Mouse (Mus musculus): Measurements from ENCODE around the gene Dusp5. TPM values are rescaled to one million over a fixed set of nuclear protein-coding genes. Genes with fewer than 3 reads are reported as not detected.

The Dusp5 gene
- 1.7 and 2.7 TPM in 2 replicates for polyA plus RNA-seq (2016; fragmentation: Nextera tagmentation; extraction: Ambion mirVana)

DNA sequence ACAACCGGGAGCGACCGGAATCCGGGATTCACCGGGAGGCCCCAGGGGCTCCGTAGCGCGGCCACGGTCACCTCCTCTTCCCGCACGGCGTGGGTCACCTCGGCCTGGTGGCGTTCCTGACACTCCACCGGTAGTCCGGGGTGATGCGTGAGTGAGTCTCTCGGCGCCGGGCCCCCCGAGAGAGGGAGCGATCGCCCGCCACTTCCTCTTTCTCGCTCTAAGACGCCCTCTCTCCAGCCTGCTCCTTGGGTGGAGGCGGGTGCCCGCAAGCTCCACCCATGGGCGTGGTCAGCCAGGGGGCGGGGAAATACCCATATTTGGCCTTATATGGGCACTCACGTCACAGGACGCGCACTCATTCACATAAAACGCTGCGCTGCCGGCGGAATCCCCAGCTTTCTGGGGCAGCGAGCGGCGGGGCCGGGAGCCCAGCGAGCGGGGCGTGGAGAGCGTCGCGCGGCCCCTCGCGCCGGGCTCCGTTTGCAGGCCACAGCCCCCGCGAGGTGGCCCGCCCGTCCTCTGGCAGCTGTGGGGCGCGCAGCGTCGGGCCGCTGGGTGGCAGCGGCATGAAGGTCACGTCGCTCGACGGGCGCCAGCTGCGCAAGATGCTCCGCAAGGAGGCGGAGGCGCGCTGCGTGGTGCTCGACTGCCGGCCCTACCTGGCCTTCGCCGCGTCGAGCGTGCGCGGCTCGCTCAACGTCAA lies at the start of gene Dusp5:
Dusp5 (plus strand) TSS at position 358 of the 703 bp plus-strand sequence.
- under 1% methylated on average over 84 of the region's 84 CpGs for WGBS
- ATAC-seq (ENCODE audit: low FRiP score, low read depth): peak; percentile 94
- Histone ChIP-seq H3K4me1 (peaks cover 19% of the 10 kb centered on the region), H3K4me2 (replicated peaks) (peak within 1 kb of the TSS; percentile 88), H3K9ac (replicated peaks) (peak within 1 kb of the TSS; percentile 70), H3K27me3 (peaks cover 49% of the 10 kb centered on the region), H3K4me3 (peak within 1 kb of the TSS; percentile 66), H3K27ac (replicated peaks) (peak within 1 kb of the TSS; percentile 61), H3K36me3 (no peaks in the 10 kb centered on the region), H3K9me3 (no peaks in the 10 kb centered on the region)

DNA sequence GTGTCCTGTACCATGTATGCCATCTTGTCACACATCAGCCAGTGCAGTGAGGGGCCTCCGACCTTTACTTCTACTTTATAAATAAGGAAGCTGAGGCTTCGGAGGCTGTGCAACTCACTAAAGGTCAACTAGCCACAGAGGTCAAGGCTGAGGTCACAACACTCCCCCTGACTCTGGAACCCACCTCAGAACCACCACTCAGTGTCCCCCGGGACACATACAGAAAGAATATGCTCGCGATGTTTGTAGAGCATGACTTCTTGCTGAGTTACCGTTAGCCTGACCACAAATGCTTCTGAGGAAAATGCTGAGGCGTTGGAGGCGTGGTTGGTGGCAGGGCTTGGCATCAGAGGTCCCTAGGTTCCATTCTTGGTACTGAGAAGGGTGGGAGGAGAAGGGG lies 49.3 kb upstream of the Dusp5 start:
- Histone ChIP-seq H3K4me3 (no peak overlapping the region), H3K36me3 (no peaks in the 10 kb centered on the region), H3K27me3 (no peaks in the 10 kb centered on the region), H3K9me3 (no peaks in the 10 kb centered on the region), H3K27ac (replicated peaks) (no peak overlapping the region), H3K4me2 (replicated peaks) (no peak overlapping the region), H3K4me1 (no peaks in the 10 kb centered on the region), H3K9ac (replicated peaks) (no peak overlapping the region)
- no peak for ATAC-seq (ENCODE audit: low FRiP score, low read depth)
- WGBS: 84% methylated on average over 8 of the region's 8 CpGs

DNA sequence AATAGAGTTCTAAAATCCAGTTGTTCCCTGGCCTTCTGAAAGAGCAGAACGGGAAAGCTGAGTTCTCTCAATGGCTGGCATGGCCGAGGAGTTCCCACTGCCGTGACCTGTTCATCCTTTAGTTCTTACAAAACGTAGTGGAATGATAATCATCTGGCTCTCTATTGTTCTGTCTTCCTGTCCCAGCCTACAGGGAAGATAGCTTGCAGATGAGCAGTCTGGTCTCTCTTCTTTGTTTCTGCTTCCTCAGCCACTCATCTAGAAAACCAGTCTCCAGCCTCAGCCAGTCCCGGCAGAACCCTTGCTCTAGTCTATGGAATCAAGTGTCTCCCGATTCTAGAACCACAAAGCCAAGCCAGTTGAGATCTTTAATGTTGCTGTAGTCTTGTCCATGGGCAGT lies 46.8 kb upstream of the Dusp5 start:
- Histone ChIP-seq H3K9me3 (no peaks in the 10 kb centered on the region), H3K27ac (replicated peaks) (no peak overlapping the region), H3K4me1 (no peaks in the 10 kb centered on the region), H3K4me2 (replicated peaks) (no peak overlapping the region), H3K27me3 (no peaks in the 10 kb centered on the region), H3K9ac (replicated peaks) (no peak overlapping the region), H3K4me3 (no peak overlapping the region), H3K36me3 (no peaks in the 10 kb centered on the region)
- no peak for ATAC-seq (ENCODE audit: low FRiP score, low read depth)
- WGBS: 55% methylated on average over 6 of the region's 6 CpGs

DNA sequence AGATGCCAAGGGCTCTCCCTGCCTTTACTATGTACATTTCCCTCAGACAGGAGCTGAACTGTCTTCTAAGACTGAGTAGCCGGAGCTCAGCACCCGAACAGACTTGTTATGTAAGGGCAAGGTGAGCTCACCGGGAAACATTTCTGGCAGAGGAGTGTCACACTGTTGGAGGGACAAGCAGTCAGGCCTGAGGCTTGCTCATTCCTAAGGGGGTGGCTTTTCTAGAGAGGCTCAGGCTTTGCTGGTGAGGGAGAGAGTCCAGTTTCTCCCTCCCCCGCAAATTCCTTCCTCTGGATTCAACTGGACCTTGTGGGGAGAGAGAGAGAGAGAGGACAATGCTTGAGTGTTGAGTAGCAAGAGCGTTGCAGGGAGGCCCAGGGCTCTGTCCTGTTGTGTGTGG lies 46.4 kb upstream of the Dusp5 start:
- H3K4me2 ChIP-seq (replicated peaks): no peak overlapping the region
- no peaks in the 10 kb centered on the region for H3K27me3 ChIP-seq
- H3K36me3 ChIP-seq: no peaks in the 10 kb centered on the region
- 80% methylated on average over 5 of the region's 5 CpGs for WGBS
- no peaks in the 10 kb centered on the region for H3K4me1 ChIP-seq
- H3K9ac ChIP-seq (replicated peaks): no peak overlapping the region
- ATAC-seq (ENCODE audit: low FRiP score, low read depth): no peak
- H3K4me3 ChIP-seq: no peak overlapping the region
- H3K27ac ChIP-seq (replicated peaks): no peak overlapping the region
- H3K9me3 ChIP-seq: no peaks in the 10 kb centered on the region

DNA sequence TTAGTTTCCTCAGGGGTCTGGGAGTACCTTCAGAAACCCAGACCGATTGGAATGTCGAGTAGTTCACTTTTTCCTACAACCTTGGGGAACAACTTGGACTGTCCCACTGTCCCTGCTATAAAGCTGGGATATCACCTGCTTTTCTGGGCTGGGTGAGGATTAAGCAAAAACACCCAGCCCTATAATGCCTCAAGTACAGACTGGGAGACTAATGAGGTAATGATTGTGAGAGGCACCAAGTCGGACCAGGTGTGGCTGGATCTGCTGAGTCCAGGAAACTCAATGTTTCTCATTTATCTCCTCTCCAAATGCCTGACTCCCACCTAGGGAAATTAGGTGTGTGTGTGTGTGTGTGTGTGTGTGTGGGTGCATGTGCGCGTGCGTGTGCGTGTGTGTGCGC lies 44.9 kb upstream of the Dusp5 start:
- Histone ChIP-seq H3K27ac (replicated peaks) (no peak overlapping the region), H3K4me2 (replicated peaks) (no peak overlapping the region), H3K4me1 (no peaks in the 10 kb centered on the region), H3K9ac (replicated peaks) (no peak overlapping the region), H3K27me3 (no peaks in the 10 kb centered on the region), H3K36me3 (no peaks in the 10 kb centered on the region), H3K9me3 (no peaks in the 10 kb centered on the region), H3K4me3 (no peak overlapping the region)
- ATAC-seq (ENCODE audit: low FRiP score, low read depth): no peak
- 94% methylated on average over 8 of the region's 8 CpGs for WGBS

DNA sequence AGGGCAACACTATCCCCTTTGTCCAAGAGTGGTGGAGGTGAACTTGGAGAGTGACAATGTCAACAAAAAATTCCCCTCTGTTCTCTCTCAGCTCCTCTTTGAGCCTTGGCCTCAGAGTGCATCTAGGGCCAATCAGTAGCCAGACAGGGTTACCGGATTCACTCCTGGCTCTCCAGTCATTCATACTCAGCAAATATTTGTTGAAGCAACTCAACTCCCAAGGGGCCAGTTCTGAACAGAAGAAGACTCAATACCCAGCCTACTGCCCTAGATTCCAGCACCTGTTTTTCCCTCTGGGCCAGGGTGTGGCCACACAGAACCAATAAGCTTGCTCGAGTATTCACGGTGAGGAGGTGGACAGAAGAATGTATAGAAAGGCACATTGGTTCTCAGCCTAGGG lies 44.0 kb upstream of the Dusp5 start:
- no peak overlapping the region for H3K9ac ChIP-seq (replicated peaks)
- no peak overlapping the region for H3K27ac ChIP-seq (replicated peaks)
- no peaks in the 10 kb centered on the region for H3K36me3 ChIP-seq
- H3K4me3 ChIP-seq: no peak overlapping the region
- H3K9me3 ChIP-seq: no peaks in the 10 kb centered on the region
- H3K27me3 ChIP-seq: no peaks in the 10 kb centered on the region
- ATAC-seq (ENCODE audit: low FRiP score, low read depth): no peak
- H3K4me1 ChIP-seq: no peaks in the 10 kb centered on the region
- no peak overlapping the region for H3K4me2 ChIP-seq (replicated peaks)
- 90% methylated on average over 3 of the region's 3 CpGs for WGBS

DNA sequence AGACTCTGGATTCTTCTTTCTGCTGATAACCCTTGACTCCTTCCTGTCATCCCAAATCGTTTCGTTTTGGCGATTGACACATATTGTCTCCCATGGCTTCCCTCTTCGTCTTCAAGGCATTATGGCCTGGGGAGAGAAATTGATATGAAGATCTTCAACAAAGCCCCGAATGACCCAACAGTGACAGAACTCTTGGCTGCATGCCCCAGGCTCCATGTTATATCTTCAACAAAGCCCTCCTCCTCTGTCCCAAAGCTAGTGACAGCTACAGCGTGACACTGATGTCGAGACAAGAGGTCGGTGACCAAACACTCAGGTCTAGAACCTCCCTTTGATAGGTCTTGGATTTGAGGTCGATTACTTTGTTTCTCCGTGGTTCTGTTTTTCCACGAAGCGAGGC lies 39.7 kb upstream of the Dusp5 start:
- Histone ChIP-seq H3K9me3 (no peaks in the 10 kb centered on the region), H3K36me3 (no peaks in the 10 kb centered on the region), H3K9ac (replicated peaks) (no peak overlapping the region), H3K27me3 (no peaks in the 10 kb centered on the region), H3K4me3 (no peak overlapping the region), H3K4me2 (replicated peaks) (no peak overlapping the region), H3K4me1 (no peaks in the 10 kb centered on the region), H3K27ac (replicated peaks) (no peak overlapping the region)
- no peak for ATAC-seq (ENCODE audit: low FRiP score, low read depth)
- WGBS: 86% methylated on average over 12 of the region's 12 CpGs

DNA sequence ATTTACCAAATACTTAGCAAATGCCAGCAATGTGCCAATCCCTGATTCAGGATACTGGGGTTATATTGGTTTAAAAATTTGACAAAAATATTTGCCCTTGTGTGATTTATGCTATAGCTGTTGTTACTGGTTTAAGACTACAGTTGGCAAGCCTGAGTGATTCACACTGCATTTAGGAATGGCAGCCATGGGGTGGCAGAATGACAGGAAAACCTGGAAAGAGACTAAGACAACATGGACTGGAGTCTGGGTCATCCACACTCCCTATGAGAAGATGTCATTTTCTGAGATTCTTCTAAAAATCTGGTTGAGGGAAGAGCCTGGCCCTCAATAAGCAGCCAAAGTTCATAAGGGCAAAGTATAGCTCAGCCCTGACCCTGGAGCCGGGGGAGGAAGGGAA lies 39.0 kb upstream of the Dusp5 start:
- no peaks in the 10 kb centered on the region for H3K4me1 ChIP-seq
- no peak overlapping the region for H3K4me2 ChIP-seq (replicated peaks)
- H3K27me3 ChIP-seq: no peaks in the 10 kb centered on the region
- H3K9me3 ChIP-seq: no peaks in the 10 kb centered on the region
- H3K4me3 ChIP-seq: no peak overlapping the region
- no peaks in the 10 kb centered on the region for H3K36me3 ChIP-seq
- no peak overlapping the region for H3K9ac ChIP-seq (replicated peaks)
- 72% methylated on average over 1 of the region's 1 CpGs for WGBS
- no peak overlapping the region for H3K27ac ChIP-seq (replicated peaks)
- ATAC-seq (ENCODE audit: low FRiP score, low read depth): no peak

DNA sequence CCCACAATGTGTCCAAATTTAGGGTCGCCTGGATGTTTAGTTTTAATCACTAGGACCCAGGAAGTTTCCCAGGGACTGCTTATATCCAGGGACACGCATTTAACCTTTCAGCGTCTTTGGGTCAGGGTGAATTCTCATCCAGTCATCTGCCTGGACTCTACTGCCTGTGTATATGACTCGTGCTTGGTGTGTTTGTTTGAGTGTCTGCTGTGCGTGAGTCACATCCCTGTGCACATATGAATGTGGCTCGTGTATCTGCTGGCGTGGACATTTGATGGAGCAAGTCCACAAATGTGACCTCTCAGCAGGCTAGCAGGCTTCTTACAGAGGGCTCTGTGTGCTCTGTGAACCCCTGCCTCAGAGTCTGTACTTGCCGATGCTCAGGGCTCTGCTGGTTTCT lies 38.0 kb upstream of the Dusp5 start:
- Histone ChIP-seq H3K27ac (replicated peaks) (no peak overlapping the region), H3K9ac (replicated peaks) (no peak overlapping the region), H3K36me3 (no peaks in the 10 kb centered on the region), H3K4me2 (replicated peaks) (no peak overlapping the region), H3K9me3 (no peaks in the 10 kb centered on the region), H3K27me3 (no peaks in the 10 kb centered on the region), H3K4me1 (no peaks in the 10 kb centered on the region), H3K4me3 (no peak overlapping the region)
- WGBS: 73% methylated on average over 8 of the region's 8 CpGs
- ATAC-seq (ENCODE audit: low FRiP score, low read depth): no peak

DNA sequence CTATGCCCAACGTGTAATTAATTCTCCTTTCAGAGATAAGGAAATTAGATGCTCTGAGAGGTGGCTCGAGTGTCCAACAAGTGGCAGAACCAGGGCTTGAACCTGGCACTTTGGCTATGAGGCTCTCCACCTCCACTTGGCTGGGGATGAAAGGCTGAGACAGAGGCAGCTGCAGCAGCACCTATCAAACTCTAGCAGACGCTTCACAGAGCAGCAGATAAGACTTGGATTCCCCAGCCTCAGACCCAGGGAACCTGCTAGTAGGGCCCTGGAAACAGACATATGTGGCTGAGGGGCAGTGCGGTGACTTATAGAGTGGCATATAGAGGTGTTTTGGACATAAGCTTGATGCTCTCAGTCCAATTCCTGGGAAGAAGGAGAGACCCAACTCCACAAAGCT lies 36.4 kb upstream of the Dusp5 start:
- Histone ChIP-seq H3K4me1 (no peaks in the 10 kb centered on the region), H3K4me3 (no peak overlapping the region), H3K36me3 (no peaks in the 10 kb centered on the region), H3K27me3 (no peaks in the 10 kb centered on the region), H3K4me2 (replicated peaks) (no peak overlapping the region), H3K9ac (replicated peaks) (no peak overlapping the region), H3K9me3 (no peaks in the 10 kb centered on the region), H3K27ac (replicated peaks) (no peak overlapping the region)
- no peak for ATAC-seq (ENCODE audit: low FRiP score, low read depth)
- 81% methylated on average over 4 of the region's 4 CpGs for WGBS

DNA sequence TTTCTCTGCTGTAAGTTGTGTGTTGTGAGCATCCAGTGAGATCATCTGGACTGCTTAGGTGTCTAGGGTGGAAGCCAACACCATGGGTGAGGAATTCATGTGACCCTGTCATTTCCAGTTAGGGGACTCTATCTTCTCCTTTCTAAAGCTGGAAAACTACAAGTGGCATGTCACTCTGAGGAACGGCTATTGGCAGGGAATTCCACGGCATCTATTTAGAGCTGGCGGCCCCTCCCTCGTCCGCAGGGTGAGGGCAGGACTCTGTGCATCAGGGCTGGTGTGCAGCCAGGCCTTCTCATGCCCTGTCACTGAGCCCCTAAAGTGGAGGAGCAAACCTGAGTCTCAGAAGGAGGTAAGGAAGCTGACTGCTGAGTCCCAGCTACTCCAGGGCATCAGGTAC lies 35.0 kb upstream of the Dusp5 start:
- H3K4me2 ChIP-seq (replicated peaks): no peak overlapping the region
- no peaks in the 10 kb centered on the region for H3K27me3 ChIP-seq
- ATAC-seq (ENCODE audit: low FRiP score, low read depth): no peak
- no peaks in the 10 kb centered on the region for H3K4me1 ChIP-seq
- no peak overlapping the region for H3K27ac ChIP-seq (replicated peaks)
- no peak overlapping the region for H3K9ac ChIP-seq (replicated peaks)
- no peaks in the 10 kb centered on the region for H3K9me3 ChIP-seq
- H3K4me3 ChIP-seq: no peak overlapping the region
- WGBS: 68% methylated on average over 5 of the region's 5 CpGs
- H3K36me3 ChIP-seq: no peaks in the 10 kb centered on the region

DNA sequence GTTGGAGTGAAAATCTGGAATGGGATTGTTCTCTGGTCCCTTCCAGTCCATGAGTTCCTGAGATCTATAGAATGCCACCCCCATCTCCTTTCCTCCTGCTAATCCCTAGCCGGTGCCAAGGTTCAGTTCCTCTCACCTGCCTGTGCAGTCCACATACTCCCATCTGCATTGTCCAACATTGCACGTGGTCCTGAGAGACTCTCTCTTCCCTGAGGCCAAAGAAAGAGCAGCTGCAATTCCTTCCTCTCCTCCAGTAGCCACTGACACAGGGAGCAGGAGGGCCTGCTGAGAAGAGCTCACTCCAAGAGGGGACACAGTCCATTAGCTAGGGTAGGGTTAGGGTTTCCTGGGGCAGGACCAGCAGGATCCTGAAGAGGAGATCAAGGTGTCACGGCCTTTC lies 31.0 kb upstream of the Dusp5 start:
- Histone ChIP-seq H3K27me3 (no peaks in the 10 kb centered on the region), H3K9ac (replicated peaks) (no peak overlapping the region), H3K4me3 (no peak overlapping the region), H3K4me2 (replicated peaks) (no peak overlapping the region), H3K9me3 (no peaks in the 10 kb centered on the region), H3K36me3 (no peaks in the 10 kb centered on the region), H3K27ac (replicated peaks) (no peak overlapping the region), H3K4me1 (0 out of 2 replicates have a peak, but pooled peaks cover 1% of the 10 kb centered on the region)
- 72% methylated on average over 3 of the region's 3 CpGs for WGBS
- ATAC-seq (ENCODE audit: low FRiP score, low read depth): no peak

DNA sequence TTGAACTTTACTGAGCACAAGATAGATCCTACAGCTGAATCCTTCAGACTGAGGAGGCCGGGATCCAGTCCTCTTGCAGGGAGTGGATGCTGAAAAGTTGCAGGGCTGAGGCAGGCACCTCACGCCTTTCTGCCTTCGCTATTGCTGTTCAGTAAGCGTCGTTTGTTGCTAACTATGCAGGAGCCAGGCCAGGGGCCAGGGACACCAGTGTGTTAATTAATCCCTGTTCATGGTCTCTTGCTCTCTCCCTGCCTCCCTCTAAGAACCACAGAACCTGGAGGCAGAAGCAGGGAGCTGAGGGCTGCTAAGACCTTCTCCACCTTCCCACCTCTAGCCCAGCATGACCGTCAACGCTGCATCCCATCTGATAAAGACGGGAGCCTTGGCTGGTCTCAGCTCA lies 29.9 kb upstream of the Dusp5 start:
- WGBS: 87% methylated on average over 8 of the region's 8 CpGs
- no peak for ATAC-seq (ENCODE audit: low FRiP score, low read depth)

More for the DNA sequence above, 29.9 kb upstream of the Dusp5 start:
- H3K27me3 ChIP-seq: no peaks in the 10 kb centered on the region
- no peak overlapping the region for H3K4me3 ChIP-seq
- 0 out of 2 replicates have a peak, but pooled peaks cover 3% of the 10 kb centered on the region for H3K4me1 ChIP-seq
- H3K9me3 ChIP-seq: no peaks in the 10 kb centered on the region
- no peak overlapping the region for H3K4me2 ChIP-seq (replicated peaks)
- H3K9ac ChIP-seq (replicated peaks): no peak overlapping the region
- H3K27ac ChIP-seq (replicated peaks): no peak overlapping the region
- no peaks in the 10 kb centered on the region for H3K36me3 ChIP-seq

Data from midbrain, embryonic 12.5 days (tissue).